Mouse (Mus musculus) layer of hippocampus, adult 9-11 months (tissue): Measurements from ENCODE around the gene Gstt2.

ENCODE experiments used
- DNase-seq: peaks from one replicate; pipeline ENCODE4 v3.0.0; 2022

The Gstt2 gene

GRCm38 (mm10) chr10:75823782-75824181 lies 13.4 kb downstream of the Gstt2 start:
- no peak for DNase-seq

GRCm38 (mm10) chr10:75822443-75822842 lies 14.8 kb downstream of the Gstt2 start, which contains the start of gene Gstt4:
Gene Gstt4 (minus strand): TSS chr10:75822543.
- no peak for DNase-seq

GRCm38 (mm10) chr10:75819882-75820281 lies 17.3 kb downstream of the Gstt2 start:
- DNase-seq: no peak

- no peak for DNase-seq
Observed at GRCm38 (mm10) chr10:75818641-75819040, 18.6 kb downstream of the Gstt2 start.

GRCm38 (mm10) chr10:75804217-75804616 lies 33.0 kb downstream of the Gstt2 start:
- no peak for DNase-seq

GRCm38 (mm10) chr10:75798176-75798696 lies 39.0 kb downstream of the Gstt2 start, which contains the start of gene Gstt1:
Gene Gstt1 (minus strand): TSS chr10:75798584.
- DNase-seq: peak; percentile 17

- peak; percentile 26 for DNase-seq
Observed at GRCm38 (mm10) chr10:75797619-75798175, 39.5 kb downstream of the Gstt2 start.

GRCm38 (mm10) chr10:75796731-75797516 lies 40.3 kb downstream of the Gstt2 start:
- no peak for DNase-seq

- DNase-seq: no peak
Observed at GRCm38 (mm10) chr10:75794880-75795279, 42.3 kb downstream of the Gstt2 start.

- DNase-seq: no peak
Observed at GRCm38 (mm10) chr10:75790773-75791172, 46.5 kb downstream of the Gstt2 start.

- no peak for DNase-seq
Observed at GRCm38 (mm10) chr10:75789841-75790240, 47.4 kb downstream of the Gstt2 start.

GRCm38 (mm10) chr10:75789081-75789735 lies 48.0 kb downstream of the Gstt2 start:
- no peak for DNase-seq

GRCm38 (mm10) chr10:75788277-75788676 lies 48.9 kb downstream of the Gstt2 start:
- no peak for DNase-seq

- no peak for DNase-seq
Observed at GRCm38 (mm10) chr10:75785442-75785841, 51.8 kb downstream of the Gstt2 start.
